Mouse (Mus musculus): Measurements from ENCODE around the gene Tomm40.

GRCm38 (mm10) chr7:19694336-19695212 is 20.7 kb downstream of the Tomm40 start:
- TF ChIP-seq CTCF (IDR thresholded peaks at IDR 0.05; ENCODE audit: control insufficient read depth, insufficient read depth, insufficient read length): no peak
- TF ChIP-seq MAX (IDR thresholded peaks at IDR 0.05): no peak
- no peak for TF ChIP-seq MYOD1 (IDR thresholded peaks at IDR 0.05; ENCODE audit: control insufficient read depth, insufficient read length, low read depth)

Measured in C2C12 (cell line).